Mouse (Mus musculus) midbrain, embryonic 15.5 days (tissue): ENCODE results near the gene Inca1. TPM values are rescaled to one million over a fixed set of nuclear protein-coding genes. Genes with fewer than 3 reads are reported as not detected.

Experiments used
- ATAC-seq: fragments of 200-750 bp; cut with Nextera tagmentation; replicated peaks from 2 replicates; pipeline ENCODE4 v1.8.0; 2017; ENCODE audit warnings: moderate TSS enrichment
- H3K27ac ChIP-seq: fragments of 300-500 bp; sonication (generic); 2 replicates; pipeline ENCODE4 v1.5.1; 2015; ENCODE audit warnings: mild to moderate bottlenecking, inconsistent platforms
- H3K27me3 ChIP-seq: fragments of 300-500 bp; sonication (generic); replicated peaks from 2 replicates; pipeline ENCODE4 v1.6.1; 2015; ENCODE audit warnings: inconsistent platforms
- H3K36me3 ChIP-seq: fragments of 300-500 bp; sonication (generic); replicated peaks from 2 replicates; pipeline ENCODE4 v1.6.1; 2015; ENCODE audit warnings: inconsistent platforms
- H3K4me1 ChIP-seq: fragments of 300-500 bp; sonication (generic); 2 replicates; pipeline ENCODE4 v1.6.1; 2015; ENCODE audit warnings: inconsistent platforms
- H3K4me2 ChIP-seq: fragments of 300-500 bp; sonication (generic); 2 replicates; pipeline ENCODE4 v1.6.1; 2015; ENCODE audit warnings: inconsistent platforms, mild to moderate bottlenecking, moderate library complexity
- H3K4me3 ChIP-seq: fragments of 300-500 bp; sonication (generic); 2 replicates; pipeline ENCODE4 v1.5.1; 2015; ENCODE audit warnings: mild to moderate bottlenecking, inconsistent platforms
- H3K9ac ChIP-seq: fragments of 300-500 bp; sonication (generic); 2 replicates; pipeline ENCODE4 v1.6.1; 2015; ENCODE audit warnings: mild to moderate bottlenecking, inconsistent platforms
- H3K9me3 ChIP-seq: fragments of 300-500 bp; sonication (generic); 2 replicates; pipeline ENCODE4 v1.6.1; 2016; ENCODE audit warnings: inconsistent platforms
- WGBS: fragments of 180-500 bp; shearing (Covaris S2); methylation state at CpG from one replicate; pipeline ENCODE4 v1.1.7; 2015; ENCODE audit warnings: mixed read lengths; 5-methylcytosine and 5-hydroxymethylcytosine counted together
- microRNA-seq: library from miRNA; unstranded; fragments of <30 nt; microRNA quantifications from one replicate; pipeline ENCODE4, GENCODE M21; 2016
- polyA plus RNA-seq: library from polyadenylated mRNA; unstranded; fragments of >200 nt; fragmentation: Nextera tagmentation; extraction: Ambion mirVana; gene quantifications from 2 replicates; pipeline ENCODE4 v1.2.1, GENCODE M21; 2015

Inca1 gene
- polyA plus RNA-seq, 1 experiment from 2014 or later: 1.7 TPM

DNA sequence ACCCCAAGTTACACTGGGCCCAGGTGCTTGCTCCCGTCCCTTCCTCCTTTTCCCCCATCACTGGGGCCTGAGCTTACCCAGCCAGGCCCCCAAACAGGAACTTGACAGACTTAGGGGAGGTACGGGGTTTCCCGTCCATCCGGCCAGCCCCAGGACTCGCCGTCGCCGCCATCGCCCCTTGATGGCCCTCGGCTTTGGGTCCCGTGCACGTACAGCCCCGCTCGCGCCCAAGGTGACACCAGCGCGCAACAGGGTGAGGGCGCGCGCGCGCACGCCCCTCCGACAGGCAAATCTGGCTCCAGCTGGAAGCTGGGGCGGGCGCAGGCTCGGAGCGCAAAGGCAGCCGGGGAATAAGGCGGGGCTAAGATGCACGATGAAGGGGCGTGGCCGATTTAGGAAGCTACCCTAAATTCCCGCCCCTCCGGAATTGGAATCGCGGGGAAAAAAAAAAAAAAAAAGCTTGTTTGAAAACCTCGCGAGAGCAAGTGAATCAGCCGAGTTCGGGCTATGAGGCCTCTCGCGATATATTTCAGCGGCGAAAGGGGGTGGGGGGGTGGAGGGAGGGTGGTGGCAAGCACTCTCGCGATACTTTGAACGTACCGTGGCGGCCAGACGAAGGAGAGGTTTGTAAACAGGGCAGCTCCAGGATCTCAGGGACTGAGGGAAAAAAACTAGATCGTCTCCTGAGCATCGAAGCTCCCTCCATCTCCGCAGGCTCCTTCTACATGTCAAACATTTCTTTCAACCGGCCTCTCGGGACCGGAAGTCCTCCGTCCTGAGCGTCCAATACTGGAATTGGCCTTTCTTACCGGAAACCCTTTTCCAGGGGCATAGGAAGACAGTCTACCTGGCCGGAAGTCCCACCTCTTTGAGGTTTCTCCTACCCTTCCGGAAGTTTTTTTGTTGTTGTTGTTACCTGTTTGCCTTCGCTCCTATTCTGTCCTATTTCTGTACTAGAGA lies 53.0 kb downstream of the Inca1 start, which contains the start of the genes Rnf167 and Slc25a11:
TSS of gene Rnf167 (plus strand) at position 545 of the 960 bp plus-strand sequence.
TSS of gene Slc25a11 (minus strand) at position 789 of the 960 bp plus-strand sequence.
- Histone ChIP-seq H3K27me3 (no peaks in the 10 kb centered on the region), H3K27ac (peak within 1 kb of the TSS; percentile 95), H3K9ac (peak within 1 kb of the TSS; percentile 85), H3K9me3 (no peaks in the 10 kb centered on the region), H3K4me2 (peak within 1 kb of the TSS; percentile 97), H3K36me3 (peaks cover 36% of the 10 kb centered on the region), H3K4me1 (peaks cover 40% of the 10 kb centered on the region), H3K4me3 (peak within 1 kb of the TSS; percentile 80)
- ATAC-seq: peak; percentile 92
- 0% methylated on average over 63 of the region's 63 CpGs for WGBS

DNA sequence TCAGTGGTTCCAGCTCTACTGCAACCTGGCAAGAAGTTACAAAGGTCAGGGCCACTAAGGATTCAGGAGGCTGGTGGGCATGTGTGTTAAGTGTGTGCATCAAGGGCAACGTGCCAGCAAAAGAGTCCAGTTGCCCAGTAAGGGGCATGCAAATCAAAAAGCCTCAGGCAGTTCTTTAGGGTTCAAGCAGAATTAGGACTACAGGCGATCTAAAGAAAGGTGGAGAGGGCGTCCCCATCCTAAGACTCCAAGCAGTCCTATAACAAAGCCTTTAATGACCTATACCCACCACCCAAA lies 53.7 kb downstream of the Inca1 start:
- H3K9ac ChIP-seq: peak overlapping the region; percentile 85
- no peak; the same call in 1 of the 2 replicates for ATAC-seq
- H3K4me2 ChIP-seq: peak overlapping the region; percentile 84
- 12% methylated on average over 3 of the region's 3 CpGs for WGBS
- H3K27ac ChIP-seq: peak overlapping the region; percentile 95
- peaks cover 33% of the 10 kb centered on the region for H3K36me3 ChIP-seq
- peaks cover 38% of the 10 kb centered on the region for H3K4me1 ChIP-seq
- H3K9me3 ChIP-seq: no peaks in the 10 kb centered on the region
- H3K27me3 ChIP-seq: no peaks in the 10 kb centered on the region
- peak overlapping the region; percentile 80 for H3K4me3 ChIP-seq

- H3K4me1 ChIP-seq: peaks cover 33% of the 10 kb centered on the region
- no peaks in the 10 kb centered on the region for H3K27me3 ChIP-seq
- peak overlapping the region; percentile 85 for H3K9ac ChIP-seq
- WGBS: 93% methylated on average over 12 of the region's 12 CpGs
- H3K36me3 ChIP-seq: peaks cover 28% of the 10 kb centered on the region
- ATAC-seq: no peak; the same call in 1 of the 2 replicates
- H3K4me3 ChIP-seq: peak overlapping the region; percentile 80
- peak overlapping the region; percentile 84 for H3K4me2 ChIP-seq
- H3K27ac ChIP-seq: peak overlapping the region; percentile 95; the same call in 1 of the 2 replicates
- H3K9me3 ChIP-seq: no peaks in the 10 kb centered on the region
These were observed 54.3 kb downstream of the Inca1 start for GRCm38 (mm10) chr11:70645461-70646258.

DNA sequence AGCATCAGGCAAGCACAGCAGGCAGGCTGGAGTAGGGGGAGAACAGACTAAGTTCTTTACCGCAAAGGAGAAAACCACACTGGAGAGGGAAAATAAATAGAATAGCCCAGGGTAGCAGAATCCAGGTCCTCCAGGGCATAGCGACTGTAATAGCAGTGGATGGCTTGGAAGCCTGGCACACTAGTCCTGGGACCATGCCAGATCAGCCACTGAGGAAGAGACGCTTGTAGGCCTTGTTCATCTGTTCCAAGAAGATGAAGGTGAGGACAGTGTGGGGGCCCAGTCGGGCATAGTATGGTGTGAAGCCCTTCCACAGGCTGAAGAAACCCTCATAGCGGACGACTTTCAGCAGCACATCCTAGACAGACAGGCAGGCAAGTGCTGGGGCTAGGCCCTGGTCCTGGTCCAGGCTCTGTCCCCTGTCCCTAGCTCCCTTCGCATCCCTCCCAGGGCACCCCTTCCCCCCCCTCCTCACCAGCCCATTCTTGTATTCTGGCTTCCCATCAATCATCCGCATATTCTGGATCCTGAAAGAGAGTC lies 55.3 kb downstream of the Inca1 start:
- H3K9ac ChIP-seq: no peak overlapping the region
- WGBS: 96% methylated on average over 8 of the region's 8 CpGs
- H3K9me3 ChIP-seq: no peaks in the 10 kb centered on the region
- no peaks in the 10 kb centered on the region for H3K27me3 ChIP-seq
- no peak overlapping the region for H3K4me2 ChIP-seq
- peaks cover 19% of the 10 kb centered on the region for H3K36me3 ChIP-seq
- ATAC-seq: no peak
- peaks cover 33% of the 10 kb centered on the region for H3K4me1 ChIP-seq
- no peak overlapping the region for H3K4me3 ChIP-seq
- H3K27ac ChIP-seq: no peak overlapping the region

GRCm38 (mm10) chr11:70643051-70643450 lies 56.9 kb downstream of the Inca1 start:
- Histone ChIP-seq H3K27me3 (no peaks in the 10 kb centered on the region), H3K4me3 (no peak overlapping the region), H3K9ac (no peak overlapping the region), H3K27ac (no peak overlapping the region), H3K4me1 (peaks cover 20% of the 10 kb centered on the region), H3K9me3 (no peaks in the 10 kb centered on the region), H3K4me2 (no peak overlapping the region), H3K36me3 (peaks cover 12% of the 10 kb centered on the region; the same call in 1 of the 2 replicates)
- 93% methylated on average over 6 of the region's 6 CpGs for WGBS
- no peak for ATAC-seq

DNA sequence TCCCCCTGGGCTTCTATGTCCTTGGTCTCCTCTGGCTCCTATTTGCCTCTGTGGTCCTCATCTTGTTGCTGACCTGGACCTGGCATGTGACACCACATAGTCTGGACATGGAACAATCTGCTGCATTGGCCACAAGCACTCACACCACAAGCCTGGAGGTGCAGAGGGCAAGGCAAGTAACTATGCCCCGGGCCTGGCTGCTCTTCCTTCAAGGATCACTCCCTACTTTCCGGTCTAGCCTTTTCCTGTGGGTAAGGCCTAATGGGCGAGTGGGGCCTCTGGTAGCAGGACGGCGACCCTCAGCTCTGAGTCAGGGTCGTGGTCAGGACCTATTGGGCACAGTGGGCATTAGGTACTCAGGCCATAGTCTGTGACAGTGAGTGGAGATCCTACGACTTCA lies 58.7 kb downstream of the Inca1 start:
- WGBS: 91% methylated on average over 7 of the region's 7 CpGs
- Histone ChIP-seq H3K4me3 (no peak overlapping the region), H3K27ac (no peak overlapping the region), H3K4me1 (peaks cover 14% of the 10 kb centered on the region), H3K4me2 (no peak overlapping the region), H3K27me3 (no peaks in the 10 kb centered on the region), H3K9me3 (no peaks in the 10 kb centered on the region), H3K36me3 (peaks cover 12% of the 10 kb centered on the region; the same call in 1 of the 2 replicates), H3K9ac (no peak overlapping the region)
- ATAC-seq: no peak

GRCm38 (mm10) chr11:70639976-70640375 lies 60.0 kb downstream of the Inca1 start:
- Histone ChIP-seq H3K4me3 (no peak overlapping the region), H3K4me2 (no peak overlapping the region), H3K9ac (no peak overlapping the region), H3K27ac (no peak overlapping the region), H3K36me3 (peaks cover 12% of the 10 kb centered on the region; the same call in 1 of the 2 replicates), H3K4me1 (peaks cover under 1% of the 10 kb centered on the region), H3K9me3 (no peaks in the 10 kb centered on the region), H3K27me3 (no peaks in the 10 kb centered on the region)
- no peak for ATAC-seq
- WGBS: 89% methylated on average over 8 of the region's 8 CpGs

- Histone ChIP-seq H3K36me3 (0 out of 2 replicates have a peak, but pooled peaks cover 3% of the 10 kb centered on the region), H3K4me2 (no peak within 1 kb of the TSS), H3K4me3 (no peak within 1 kb of the TSS), H3K27me3 (no peaks in the 10 kb centered on the region), H3K4me1 (no peaks in the 10 kb centered on the region), H3K27ac (no peak within 1 kb of the TSS), H3K9ac (no peak within 1 kb of the TSS), H3K9me3 (no peaks in the 10 kb centered on the region)
- ATAC-seq: no peak
- 62% methylated on average over 5 of the region's 5 CpGs for WGBS
These were observed 61.2 kb downstream of the Inca1 start, which contains the start of gene Gp1ba for GRCm38 (mm10) chr11:70638714-70639278. Gene Gp1ba (plus strand): TSS chr11:70639122.

Small RNA genes lying within 50 kb of the gene (microRNA-seq; reads per million reads assigned to microRNA genes)
- 0.55 reads per million for gene Mir6925

Other genes with a start within 250 kb of the Inca1 start
- 46.2 and 49.5 TPM in 2 replicates for gene Med11, start 248.2 kb downstream of the Inca1 start, polyA plus RNA-seq
- 0.61 and 0.62 TPM in 2 replicates for gene Zmynd15, start 240.7 kb downstream of the Inca1 start, polyA plus RNA-seq
- 2.5 and 2.9 TPM in 2 replicates for gene Cxcl16, start 240.2 kb downstream of the Inca1 start, polyA plus RNA-seq
- 3.8 and 4.0 TPM in 2 replicates for gene Tm4sf5, start 194.9 kb downstream of the Inca1 start, polyA plus RNA-seq
- gene Vmo1, start 185.5 kb downstream of the Inca1 start, polyA plus RNA-seq: 0.46 TPM in 1 of 2 replicates, not detected in the other
- gene Gltpd2, start 181.0 kb downstream of the Inca1 start, polyA plus RNA-seq: 0.14 and 0.27 TPM in 2 replicates
- gene Psmb6, start 174.8 kb downstream of the Inca1 start, polyA plus RNA-seq: 777 and 795 TPM in 2 replicates
- not detected in 2 replicates for gene Gm40193, start 167.2 kb downstream of the Inca1 start, polyA plus RNA-seq
- gene Pld2, start 160.1 kb downstream of the Inca1 start, polyA plus RNA-seq: 13.8 and 14.8 TPM in 2 replicates
- 17.9 and 18.7 TPM in 2 replicates for gene Mink1, start 137.3 kb downstream of the Inca1 start, polyA plus RNA-seq
- not detected in 2 replicates for gene 4930544D05Rik, start 84.3 kb downstream of the Inca1 start, polyA plus RNA-seq
- not detected in 2 replicates for gene Chrne, start 80.9 kb downstream of the Inca1 start, polyA plus RNA-seq
- 0.11 and 0.14 TPM in 2 replicates for gene Gp1ba, start 61.0 kb downstream of the Inca1 start, polyA plus RNA-seq
- 114 and 122 TPM in 2 replicates for gene Rnf167, start 52.9 kb downstream of the Inca1 start, polyA plus RNA-seq
- 180 and 181 TPM in 2 replicates for gene Slc25a11, start 52.7 kb downstream of the Inca1 start, polyA plus RNA-seq
- gene Pfn1, start 45.5 kb downstream of the Inca1 start, polyA plus RNA-seq: 659 and 665 TPM in 2 replicates
- gene Eno3, start 43.0 kb downstream of the Inca1 start, polyA plus RNA-seq: 8.0 and 8.3 TPM in 2 replicates
- 171 and 173 TPM in 2 replicates for gene Spag7, start 30.7 kb downstream of the Inca1 start, polyA plus RNA-seq
- 23.5 and 25.0 TPM in 2 replicates for gene Camta2, start 12.1 kb downstream of the Inca1 start, polyA plus RNA-seq
- gene Kif1c, start 393 bp upstream of the Inca1 start, polyA plus RNA-seq: 1.9 TPM in 2 replicates
- 16.7 and 16.8 TPM in 2 replicates for gene Zfp3, start 64.1 kb upstream of the Inca1 start, polyA plus RNA-seq
- not detected in 2 replicates for gene Scimp, start 112.4 kb upstream of the Inca1 start, polyA plus RNA-seq
- gene Rabep1, start 144.6 kb upstream of the Inca1 start, polyA plus RNA-seq: 85.6 and 93.1 TPM in 2 replicates